Mouse (Mus musculus): ENCODE results near the gene Csf1. TPM values are rescaled to one million over a fixed set of nuclear protein-coding genes. Genes with fewer than 3 reads are reported as not detected.

Csf1 gene
- total and polyA plus RNA-seq, 3 experiments = 30.0 to 41.7 (median 32.9) TPM

DNA sequence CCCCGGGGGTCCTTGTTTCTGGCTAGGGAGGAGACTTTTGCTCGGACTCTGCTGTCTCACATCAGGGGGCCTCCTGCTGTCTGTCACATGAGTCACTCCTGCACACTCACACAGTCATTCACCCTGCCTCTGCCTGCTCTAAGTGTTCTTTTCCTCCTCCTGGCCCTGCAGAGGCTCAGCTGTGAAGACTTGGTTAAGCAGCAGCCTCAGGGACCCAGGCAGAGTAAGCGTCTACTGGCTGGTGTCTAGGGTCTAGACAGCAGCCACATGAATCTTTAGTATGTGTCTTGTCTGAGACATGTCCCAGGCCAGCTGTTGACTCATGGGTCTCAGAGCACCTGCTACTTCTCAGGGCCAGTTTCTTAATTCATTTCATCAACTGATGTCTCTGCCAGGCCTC lies 16.0 kb upstream of the Csf1 start:
- TF ChIP-seq POLR2A (IDR thresholded peaks at IDR 0.05; ENCODE audit: insufficient read depth, low read depth, low read length) (no peak), CTCF (IDR thresholded peaks at IDR 0.05) (no peak), EP300 (IDR thresholded peaks at IDR 0.05; ENCODE audit: insufficient read depth, low read depth, low read length) (no peak)
- WGBS = 42% methylated on average over 3 of the region's 3 CpGs
- H3K27ac ChIP-seq = no peak overlapping the region

DNA sequence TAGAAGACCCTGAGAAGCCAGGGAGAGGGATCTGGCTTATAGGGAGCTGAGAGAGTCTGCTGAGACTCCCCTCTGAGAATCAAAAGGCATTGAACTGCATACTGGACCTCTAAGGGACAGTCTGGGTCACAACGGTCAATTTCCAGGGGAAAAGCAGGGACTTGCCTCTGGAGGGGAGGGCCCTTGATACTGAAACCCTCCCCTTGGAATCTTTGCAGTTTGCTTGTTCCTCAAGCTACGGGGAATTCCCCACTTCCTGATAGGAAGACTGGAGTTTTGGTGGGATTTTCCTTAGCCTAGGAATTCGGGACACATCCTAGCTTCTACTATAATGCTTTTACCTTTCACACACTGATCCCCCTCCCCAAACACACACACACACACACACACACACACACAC lies 15.5 kb upstream of the Csf1 start:
- intact Hi-C loops (cut with DNase I) = no loop called here
- no peak for TF ChIP-seq EP300 (IDR thresholded peaks at IDR 0.05; ENCODE audit: insufficient read depth, low read depth, low read length)
- no peak for TF ChIP-seq CTCF (IDR thresholded peaks at IDR 0.05)
- DNase-seq = no peak
- no peak overlapping the region for H3K9ac ChIP-seq (ENCODE audit: low read depth, low read length)
- no peaks in the 10 kb centered on the region for H3K27me3 ChIP-seq (ENCODE audit: control insufficient read depth, insufficient read depth, low read length)
- no peaks in the 10 kb centered on the region for H3K79me2 ChIP-seq (replicated peaks; ENCODE audit: control insufficient read depth, insufficient read depth, low read length)
- H3K36me3 ChIP-seq (ENCODE audit: control insufficient read depth, insufficient read depth, low read length) = no peaks in the 10 kb centered on the region
- H3K4me3 ChIP-seq = no peak overlapping the region
- 36% methylated on average over 3 of the region's 3 CpGs for WGBS
- peaks cover 15% of the 10 kb centered on the region for H3K4me1 ChIP-seq (ENCODE audit: control insufficient read depth, insufficient read depth, low read length)
- H3K27ac ChIP-seq = peak overlapping the region; percentile 52

More for the DNA sequence above, 16.0 kb upstream of the Csf1 start:
- Histone ChIP-seq H3K4me1 (ENCODE audit: control insufficient read depth, insufficient read depth, low read length) (peaks cover 15% of the 10 kb centered on the region), H3K79me2 (replicated peaks; ENCODE audit: control insufficient read depth, insufficient read depth, low read length) (no peaks in the 10 kb centered on the region), H3K27me3 (ENCODE audit: control insufficient read depth, insufficient read depth, low read length) (no peaks in the 10 kb centered on the region), H3K4me3 (no peak overlapping the region), H3K9ac (ENCODE audit: low read depth, low read length) (peak overlapping the region; percentile 21; the same call in 1 of the 2 replicates), H3K36me3 (ENCODE audit: control insufficient read depth, insufficient read depth, low read length) (no peaks in the 10 kb centered on the region)
- no peak for DNase-seq
- intact Hi-C loops (cut with DNase I) = no loop called here

DNA sequence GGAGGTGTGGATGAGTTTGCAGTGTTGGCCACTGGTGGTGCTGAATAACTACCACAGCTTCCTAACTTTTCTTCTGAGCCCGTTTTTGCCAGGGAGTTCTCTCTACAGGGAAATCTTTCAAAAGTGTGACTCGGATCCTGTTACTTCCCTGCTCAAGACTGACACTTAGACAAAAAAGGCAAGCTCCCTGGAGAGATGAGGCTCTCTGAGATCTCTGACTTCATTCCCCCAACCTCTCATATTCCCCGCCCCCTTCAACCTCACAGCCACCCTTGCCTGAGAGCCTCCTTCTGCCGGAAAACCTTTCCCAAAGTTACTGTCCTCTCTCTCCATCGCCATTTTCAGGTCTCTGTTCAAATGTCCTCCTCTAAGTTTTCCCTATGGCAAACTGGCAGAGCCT lies 14.8 kb upstream of the Csf1 start:
- Histone ChIP-seq H3K27me3 (ENCODE audit: control insufficient read depth, insufficient read depth, low read length) (no peaks in the 10 kb centered on the region), H3K36me3 (ENCODE audit: control insufficient read depth, insufficient read depth, low read length) (no peaks in the 10 kb centered on the region), H3K4me1 (ENCODE audit: control insufficient read depth, insufficient read depth, low read length) (peaks cover 15% of the 10 kb centered on the region), H3K27ac (no peak overlapping the region; the same call in 1 of the 2 replicates), H3K79me2 (replicated peaks; ENCODE audit: control insufficient read depth, insufficient read depth, low read length) (no peaks in the 10 kb centered on the region), H3K9ac (ENCODE audit: low read depth, low read length) (no peak overlapping the region), H3K4me3 (no peak overlapping the region)
- TF ChIP-seq POLR2A (IDR thresholded peaks at IDR 0.05; ENCODE audit: insufficient read depth, low read depth, low read length) (no peak), CTCF (IDR thresholded peaks at IDR 0.05) (no peak), EP300 (IDR thresholded peaks at IDR 0.05; ENCODE audit: insufficient read depth, low read depth, low read length) (no peak)
- DNase-seq = no peak
- 37% methylated on average over 5 of the region's 5 CpGs for WGBS
- intact Hi-C loops (cut with DNase I) = no loop called here

DNA sequence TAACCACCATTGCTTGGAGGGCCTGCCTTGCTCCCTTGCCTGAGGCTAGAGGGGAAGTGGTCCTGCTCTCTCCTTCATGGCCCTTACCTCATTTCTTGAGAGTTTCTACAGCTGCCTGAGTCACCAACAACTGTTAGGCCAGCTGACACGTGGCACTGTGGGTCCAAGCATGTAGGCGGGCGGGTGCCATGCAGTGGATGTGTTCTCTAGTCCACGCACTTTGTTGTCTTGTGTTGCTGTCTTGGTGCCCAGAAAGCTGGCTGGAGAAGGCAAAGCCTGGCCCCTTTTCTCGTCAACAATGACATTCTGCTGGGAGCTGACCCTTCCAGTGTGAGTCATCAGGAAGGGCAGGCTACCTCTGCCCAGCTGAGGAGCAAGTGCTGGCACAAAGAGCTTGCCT lies 12.6 kb upstream of the Csf1 start:
- intact Hi-C loops (cut with DNase I) = no loop called here
- TF ChIP-seq POLR2A (IDR thresholded peaks at IDR 0.05; ENCODE audit: insufficient read depth, low read depth, low read length) = no peak
- no peak for TF ChIP-seq CTCF (IDR thresholded peaks at IDR 0.05)
- no peak for TF ChIP-seq EP300 (IDR thresholded peaks at IDR 0.05; ENCODE audit: insufficient read depth, low read depth, low read length)

DNA sequence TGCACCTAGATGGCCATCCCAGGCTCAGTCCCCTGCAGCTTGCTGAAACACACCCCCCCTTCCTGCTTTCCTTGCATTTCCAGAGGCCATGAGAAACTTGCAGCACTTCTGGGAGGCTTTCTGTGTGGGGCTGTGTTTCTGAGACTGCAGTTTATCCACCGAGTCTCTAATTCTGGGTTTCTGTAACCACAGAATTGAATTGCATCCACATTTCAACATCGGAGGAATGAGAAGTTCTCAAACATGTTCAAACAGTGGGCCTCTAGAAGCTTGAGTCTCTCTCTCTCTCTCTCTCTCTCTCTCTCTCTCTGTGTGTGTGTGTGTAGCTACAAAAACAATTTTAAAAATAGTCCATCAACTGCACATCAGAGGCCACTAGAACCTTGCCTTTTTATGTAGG lies 9.4 kb upstream of the Csf1 start:
- Histone ChIP-seq H3K36me3 (ENCODE audit: control insufficient read depth, insufficient read depth, low read length) (peaks cover 2% of the 10 kb centered on the region; the same call in 1 of the 2 replicates), H3K4me3 (no peak overlapping the region), H3K9ac (ENCODE audit: low read depth, low read length) (no peak overlapping the region), H3K4me1 (ENCODE audit: control insufficient read depth, insufficient read depth, low read length) (peaks cover 23% of the 10 kb centered on the region), H3K27ac (no peak overlapping the region), H3K79me2 (replicated peaks; ENCODE audit: control insufficient read depth, insufficient read depth, low read length) (no peaks in the 10 kb centered on the region), H3K27me3 (ENCODE audit: control insufficient read depth, insufficient read depth, low read length) (no peaks in the 10 kb centered on the region)
- TF ChIP-seq POLR2A (IDR thresholded peaks at IDR 0.05; ENCODE audit: insufficient read depth, low read depth, low read length) (no peak), CTCF (IDR thresholded peaks at IDR 0.05) (no peak), EP300 (IDR thresholded peaks at IDR 0.05; ENCODE audit: insufficient read depth, low read depth, low read length) (no peak)
- intact Hi-C loops (cut with DNase I) = loop anchor here (10.0 kb wide), 1 partner anchor 245 kb away; the partner anchor contains the start of gene Gstm1
- no peak for DNase-seq
- WGBS = 75% methylated on average over 2 of the region's 2 CpGs

More for the DNA sequence above, 12.6 kb upstream of the Csf1 start:
- Histone ChIP-seq H3K4me3 (no peak overlapping the region), H3K36me3 (ENCODE audit: control insufficient read depth, insufficient read depth, low read length) (no peaks in the 10 kb centered on the region), H3K4me1 (ENCODE audit: control insufficient read depth, insufficient read depth, low read length) (peaks cover 25% of the 10 kb centered on the region), H3K79me2 (replicated peaks; ENCODE audit: control insufficient read depth, insufficient read depth, low read length) (no peaks in the 10 kb centered on the region), H3K27ac (no peak overlapping the region), H3K27me3 (ENCODE audit: control insufficient read depth, insufficient read depth, low read length) (no peaks in the 10 kb centered on the region), H3K9ac (ENCODE audit: low read depth, low read length) (no peak overlapping the region)
- no peak for DNase-seq
- WGBS = 68% methylated on average over 5 of the region's 5 CpGs

DNA sequence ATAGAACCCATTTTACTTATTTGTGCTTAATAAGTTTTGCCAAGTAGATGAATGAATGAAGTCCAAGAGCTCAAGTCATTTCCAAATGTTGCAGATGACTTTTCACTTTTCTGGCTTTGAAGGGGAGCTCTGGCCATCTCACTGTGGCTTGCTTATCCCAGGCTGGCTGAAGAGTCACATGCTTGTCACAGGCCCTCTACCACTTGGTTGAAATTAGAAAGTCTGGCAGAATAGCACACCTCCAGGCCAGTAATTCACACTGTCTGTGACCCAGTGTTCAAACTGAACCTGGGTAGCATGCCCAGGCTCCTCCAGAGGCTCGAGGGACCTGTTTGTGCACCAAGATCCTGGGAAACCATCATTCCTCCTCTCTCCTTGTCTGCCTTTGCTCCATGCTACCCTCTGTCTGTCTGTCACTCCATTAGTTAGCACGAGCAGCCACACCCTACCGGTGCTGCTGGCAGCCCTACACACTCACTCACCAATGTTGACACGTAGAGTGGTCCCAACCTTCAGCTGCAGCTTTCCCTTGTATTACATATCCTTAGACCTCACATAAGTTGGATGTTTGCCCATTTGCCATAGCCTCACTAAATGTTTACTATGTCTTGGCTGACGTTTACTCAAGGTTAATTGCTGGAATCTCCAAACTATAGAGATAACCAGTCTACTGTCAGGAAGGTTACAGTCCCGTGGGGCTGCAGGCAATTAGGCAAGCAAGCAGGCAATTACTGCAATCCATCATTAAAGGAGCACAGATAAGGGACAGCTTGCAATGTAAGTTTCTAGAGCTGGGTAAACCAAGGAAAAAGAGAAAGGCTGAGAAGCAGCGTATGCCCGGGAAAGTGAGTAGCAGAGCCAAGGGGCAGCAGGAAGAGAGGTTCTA lies 8.1 kb upstream of the Csf1 start:
- Histone ChIP-seq H3K79me2 (replicated peaks; ENCODE audit: control insufficient read depth, insufficient read depth, low read length) (no peaks in the 10 kb centered on the region), H3K27me3 (ENCODE audit: control insufficient read depth, insufficient read depth, low read length) (no peaks in the 10 kb centered on the region), H3K36me3 (ENCODE audit: control insufficient read depth, insufficient read depth, low read length) (peaks cover 2% of the 10 kb centered on the region; the same call in 1 of the 2 replicates), H3K4me1 (ENCODE audit: control insufficient read depth, insufficient read depth, low read length) (peaks cover 21% of the 10 kb centered on the region), H3K9ac (ENCODE audit: low read depth, low read length) (no peak overlapping the region), H3K4me3 (no peak overlapping the region), H3K27ac (peak overlapping the region; percentile 40)
- 52% methylated on average over 8 of the region's 8 CpGs for WGBS
- TF ChIP-seq EP300 (IDR thresholded peaks at IDR 0.05; ENCODE audit: insufficient read depth, low read depth, low read length) = peak; percentile 64; the same call in 1 of the 2 replicates
- TF ChIP-seq POLR2A (IDR thresholded peaks at IDR 0.05; ENCODE audit: insufficient read depth, low read depth, low read length) = no peak
- DNase-seq = no peak
- intact Hi-C loops (cut with DNase I) = loop anchor here (10.0 kb wide), 1 partner anchor 246 kb away; the partner anchor contains the start of gene Gstm1
